Mouse (Mus musculus) B cell, adult 2 months (primary cell): ENCODE measurements at regions not wholly inside any gene's neighbourhood (a gene's known extent, or its start where the extent isn't known, plus 50 kb on each side); places are given as distances from the start of the nearest gene placed in this dataset.
"Not testable (repeated sequence)": the region's sequence is repeated elsewhere in the genome, so short reads cannot be mapped to it uniquely, and the experiment has no call there.

Experiments
- DNase-seq, 2 experiments: peaks; one replicate each; pipeline ENCODE4 v3.0.0; 2022

GRCm38 (mm10) chr7:116596914-116597313, 92.7 kb downstream of the Nucb2 start:
- DNase-seq: no peak

DNA sequence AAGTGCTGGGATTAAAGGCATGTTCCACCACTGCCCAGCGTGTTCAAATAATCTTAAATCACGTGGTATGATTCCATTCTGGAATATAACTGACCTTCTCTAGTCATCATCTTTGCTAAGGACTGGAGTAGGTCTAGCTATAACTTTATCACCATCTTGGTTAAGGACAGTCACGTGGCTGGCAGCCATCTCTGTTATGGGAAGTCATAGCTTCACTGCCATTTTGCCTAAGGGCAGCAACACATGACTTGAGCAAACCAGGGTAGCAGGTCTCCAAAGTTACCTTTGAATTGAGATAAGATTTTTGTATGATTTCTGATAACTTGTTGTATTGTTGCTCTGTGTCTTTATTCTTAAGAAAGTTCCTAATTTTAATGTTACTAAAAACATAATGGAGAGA, 96.2 kb downstream of the Nucb2 start:
- no peak for DNase-seq

GRCm38 (mm10) chr7:116603167-116603839, 99.1 kb downstream of the Nucb2 start:
- DNase-seq: peak; percentile 46 to 64

DNA sequence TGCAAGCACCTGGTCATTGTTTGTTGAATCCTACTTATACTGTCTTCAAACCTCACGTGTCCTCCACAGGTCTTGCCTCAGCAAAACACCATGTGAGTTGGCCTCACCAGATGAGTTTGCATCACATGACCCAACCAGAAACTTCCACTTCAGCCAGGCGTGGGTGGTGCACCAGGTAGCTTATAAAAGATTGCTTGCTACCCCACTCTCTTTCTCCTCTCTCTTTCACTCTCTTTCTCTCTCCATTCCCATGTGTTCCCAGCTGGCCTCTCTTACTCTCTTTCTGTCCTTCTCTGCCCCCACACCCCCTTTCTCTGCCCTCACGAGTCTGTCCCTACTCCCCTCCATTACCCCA, 99.6 kb downstream of the Nucb2 start:
- peak; percentile 55 to 65 for DNase-seq

DNA sequence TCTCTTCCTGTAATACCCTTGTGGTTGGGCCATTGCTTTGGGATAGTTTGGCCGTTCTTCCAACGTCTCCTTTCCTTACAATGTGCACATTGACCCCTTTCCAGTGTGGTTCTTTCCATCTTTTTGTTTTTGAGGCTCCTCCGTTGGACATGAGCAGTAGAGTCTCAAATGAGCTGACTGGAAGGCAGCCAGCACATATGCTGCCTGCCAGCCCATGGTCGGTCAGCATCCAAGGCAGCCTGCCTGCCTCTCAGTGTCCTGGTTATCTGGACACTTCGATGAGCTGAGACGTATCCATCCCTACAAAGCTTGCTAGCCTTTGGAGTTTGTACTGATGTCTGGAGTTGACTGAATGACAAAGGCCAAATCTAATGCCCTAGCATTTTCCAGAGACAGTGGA, 102.1 kb downstream of the Nucb2 start:
- DNase-seq: no peak

- DNase-seq: peak; percentile 14 to 28
These were observed 102.7 kb downstream of the Nucb2 start for GRCm38 (mm10) chr7:116606751-116607483.

- peak; percentile 20 to 21 for DNase-seq
These were observed 103.6 kb downstream of the Nucb2 start for GRCm38 (mm10) chr7:116607628-116608225.

GRCm38 (mm10) chr7:116608350-116609085, 104.3 kb downstream of the Nucb2 start:
- DNase-seq: peak; percentile 69 to 71

GRCm38 (mm10) chr7:116609406-116609805, 105.2 kb downstream of the Nucb2 start:
- no peak for DNase-seq

- DNase-seq: no peak
These were observed 105.7 kb downstream of the Nucb2 start for GRCm38 (mm10) chr7:116609906-116610305.

DNA sequence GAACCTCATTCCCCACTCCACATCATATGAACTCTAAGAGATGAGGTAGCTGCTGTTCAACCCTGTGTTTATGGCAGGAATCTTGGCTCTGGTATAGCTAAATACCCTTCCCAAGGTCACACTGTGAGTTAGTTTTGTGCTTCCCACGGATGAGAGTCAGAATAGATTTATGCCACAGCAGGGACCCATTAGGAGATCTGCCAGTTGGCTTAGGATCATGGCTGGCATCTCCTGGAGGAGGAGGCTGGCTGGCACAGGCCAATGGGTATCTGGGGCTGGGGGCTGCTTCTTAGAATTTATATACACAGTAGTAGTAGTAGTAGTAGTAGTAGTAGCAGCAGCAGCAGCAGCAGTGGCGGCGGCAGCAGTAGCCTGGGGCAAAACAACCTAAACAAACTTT, 111.8 kb downstream of the Nucb2 start:
- DNase-seq: no peak

DNA sequence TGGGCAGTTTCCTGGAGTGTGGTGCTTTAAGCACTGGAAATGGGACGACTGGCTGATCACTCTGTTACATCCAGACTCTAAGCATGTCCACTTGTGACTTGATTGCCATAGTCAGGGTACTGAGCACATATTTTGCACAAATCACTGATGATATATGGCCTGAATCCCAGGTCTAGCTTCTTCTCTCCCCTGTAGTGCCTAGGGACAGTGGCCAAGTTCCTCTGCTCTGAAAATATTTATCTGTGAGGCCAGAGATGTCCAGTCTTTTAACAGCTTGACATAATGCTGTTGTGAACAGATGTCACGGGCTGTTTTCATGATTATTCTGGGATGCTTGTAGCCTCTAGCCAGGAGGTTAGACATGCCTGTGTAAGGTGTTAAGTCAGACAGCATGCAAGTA, 115.5 kb downstream of the Nucb2 start:
- DNase-seq: no peak

- DNase-seq: peak; percentile 68 to 74
These were observed 116.2 kb downstream of the Nucb2 start for GRCm38 (mm10) chr7:116620381-116620780.

- no peak for DNase-seq
These were observed 129.0 kb downstream of the Nucb2 start for GRCm38 (mm10) chr7:116633210-116633609.

- peak; percentile 76 to 77 for DNase-seq
These were observed 140.9 kb downstream of the Nucb2 start for GRCm38 (mm10) chr7:116644902-116645650.

GRCm38 (mm10) chr7:116654466-116654865, 150.3 kb downstream of the Nucb2 start:
- DNase-seq: no peak

- not testable (repeated sequence) for DNase-seq
These were observed 152.9 kb downstream of the Nucb2 start for GRCm38 (mm10) chr7:116657040-116657439.

- no peak for DNase-seq
These were observed 161.4 kb downstream of the Nucb2 start for GRCm38 (mm10) chr7:116665581-116665980.

DNA sequence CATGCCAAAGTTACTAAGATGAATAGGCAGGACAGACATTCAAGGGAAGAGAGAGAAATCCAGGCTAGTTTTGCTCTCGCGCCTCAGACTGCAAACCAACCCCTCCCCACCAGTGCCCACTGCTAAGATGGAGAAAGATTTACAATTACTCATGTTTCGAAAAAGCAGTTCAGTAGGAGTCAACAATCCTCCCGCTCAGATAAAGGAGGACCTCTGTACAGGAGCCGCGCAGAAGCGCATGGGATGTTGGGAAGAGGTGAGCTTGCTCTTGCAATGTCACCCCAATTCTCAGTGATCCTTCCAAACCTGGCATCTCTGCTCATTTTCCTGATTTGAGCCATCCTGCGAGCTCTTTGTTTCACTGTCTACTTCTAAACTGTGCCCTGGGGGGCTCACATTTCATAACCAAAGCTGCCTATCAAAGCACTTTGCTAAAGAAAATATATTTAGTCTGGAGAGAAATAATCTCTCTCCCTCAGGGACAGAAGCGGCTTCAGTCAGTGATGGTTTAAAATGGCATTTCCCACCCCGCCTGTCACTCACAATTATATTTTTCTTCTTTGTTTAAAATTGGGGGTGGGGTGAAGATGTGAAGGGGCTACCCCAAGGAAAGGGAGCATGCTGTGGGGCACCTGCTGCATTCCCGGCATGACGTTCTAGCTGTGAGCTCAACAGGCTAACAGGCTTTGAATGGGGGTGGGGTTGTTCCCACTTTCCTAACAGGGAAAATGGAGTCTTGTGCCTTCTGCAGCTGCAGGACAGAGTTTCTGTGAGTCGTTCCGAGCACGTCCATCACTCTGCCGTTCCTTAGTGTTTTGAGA, 170.2 kb downstream of the Nucb2 start:
- no peak for DNase-seq

GRCm38 (mm10) chr7:116676696-116677095, 172.5 kb downstream of the Nucb2 start:
- DNase-seq: peak; percentile 6 to 12

DNA sequence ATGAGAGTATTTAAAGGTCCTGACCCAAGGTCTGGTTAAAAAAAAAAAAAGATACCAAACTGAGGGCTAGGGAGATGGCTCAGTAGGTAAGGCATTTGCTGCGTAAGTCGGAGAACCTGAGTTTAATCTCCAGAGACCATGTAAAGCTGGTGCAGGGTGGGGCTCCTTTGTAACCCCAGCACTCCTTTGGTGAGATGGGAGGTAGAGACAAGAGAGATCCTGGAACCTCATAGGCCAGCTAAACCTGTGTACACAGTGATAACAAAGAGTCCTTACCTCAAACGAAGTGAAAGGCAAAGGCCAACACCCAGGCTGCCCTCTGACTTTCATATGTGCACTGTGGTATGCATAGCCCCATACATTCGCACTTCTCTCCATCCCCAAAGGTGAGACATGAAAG, 175.0 kb downstream of the Nucb2 start:
- DNase-seq: no peak

DNA sequence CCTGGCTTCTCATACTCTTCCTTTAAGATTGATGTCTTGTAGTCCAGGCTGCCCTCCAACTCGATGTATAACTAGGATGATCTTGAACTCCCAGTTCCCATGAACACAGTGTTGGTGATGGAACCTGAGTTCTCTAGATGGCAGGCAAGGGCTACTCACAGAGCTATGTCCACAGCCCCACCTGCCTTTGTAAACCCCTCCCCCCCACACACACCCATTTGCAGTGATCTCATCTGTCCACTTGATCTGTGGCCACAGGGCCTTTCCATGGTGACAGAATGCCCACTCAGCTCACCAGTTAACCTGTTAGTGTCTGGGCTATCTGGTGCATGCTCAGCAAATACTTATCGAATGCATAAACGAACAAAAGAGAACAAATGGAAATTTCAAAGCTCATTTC, 176.4 kb downstream of the Nucb2 start:
- no peak for DNase-seq
